Mouse (Mus musculus): ENCODE results near the gene Gm28635.

GRCm38 (mm10) chr2:84600977-84601376, 76.9 kb downstream of the Gm28635 start:
- no peak for TF ChIP-seq CTCF (IDR thresholded peaks at IDR 0.05; ENCODE audit: borderline replicate concordance, insufficient read depth, low read depth, low read length)
- no peak for TF ChIP-seq POLR2A (IDR thresholded peaks at IDR 0.05; ENCODE audit: borderline replicate concordance, insufficient read depth, low read length)
